Mouse (Mus musculus): ENCODE results near the gene Eif4e2. TPM values are rescaled to one million over a fixed set of nuclear protein-coding genes. Genes with fewer than 3 reads are reported as not detected.
A peak's percentile ranks its signal among the peaks of the same experiment; 100 is the strongest.

The Eif4e2 gene
- polyA plus RNA-seq (2012; rRNA removed) = 18.9 and 21.6 TPM in 2 replicates

DNA sequence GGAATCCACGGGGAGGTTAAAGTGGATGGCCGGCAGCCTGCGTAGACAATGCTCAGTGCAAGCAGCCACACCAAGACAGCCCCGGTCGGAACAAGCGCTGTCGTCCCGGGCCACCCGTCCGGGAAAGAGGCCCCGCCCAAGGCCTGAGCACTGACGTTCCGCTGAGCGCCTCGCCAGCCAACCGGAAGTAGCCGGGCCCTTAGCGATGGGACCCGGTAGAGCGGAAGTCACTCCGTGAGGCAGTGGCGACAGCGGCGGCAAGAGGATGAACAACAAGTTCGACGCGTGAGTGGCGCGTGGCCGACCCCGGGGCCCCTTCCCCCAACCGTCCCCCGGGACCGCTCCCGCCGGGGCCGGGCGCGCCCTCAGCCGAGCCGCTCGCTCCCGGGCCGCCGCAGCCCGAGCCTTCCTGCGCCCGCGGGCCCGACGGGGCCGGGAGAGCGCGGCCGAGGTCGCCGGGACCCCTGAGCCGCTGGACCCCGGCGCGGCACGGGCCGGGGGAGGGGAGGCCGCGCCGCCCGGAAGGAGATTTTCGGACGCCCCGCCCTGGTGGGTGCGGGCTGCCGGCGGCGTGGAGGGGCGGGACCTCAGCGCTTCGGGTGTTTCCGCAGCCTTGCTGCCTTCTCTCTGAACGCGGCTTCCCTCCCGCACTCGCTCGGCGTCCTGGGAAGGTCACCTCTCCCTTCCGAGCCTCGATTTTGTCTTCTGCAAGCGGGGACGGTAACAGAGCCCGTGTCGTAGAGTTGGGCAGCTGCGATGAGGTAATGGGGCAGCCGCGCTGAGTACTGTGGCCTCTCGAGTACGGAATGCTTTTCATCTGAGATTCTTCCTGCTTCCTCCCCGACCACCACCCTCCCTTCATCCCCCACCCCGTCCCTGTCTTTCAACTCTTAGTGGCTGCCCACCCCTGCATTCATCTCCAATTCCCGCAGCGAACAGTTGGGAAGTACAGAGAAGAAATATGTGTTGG lies at the start of gene Eif4e2:
TSS of gene Eif4e2 (plus strand) at position 180 of the 970 bp plus-strand sequence.
- under 1% methylated on average over 91 of the region's 99 CpGs for WGBS
- no peaks in the 10 kb centered on the region for H3K36me3 ChIP-seq (ENCODE audit: control insufficient read depth, insufficient read depth, low read length)
- peak; percentile 85 to 92 for DNase-seq (ENCODE audit: low read depth in 1 of 2, low spot score in 2 of 2)
- TF ChIP-seq POLR2A (IDR thresholded peaks at IDR 0.05; ENCODE audit: low read depth, low read length) (peak; percentile 58; the same call in 1 of the 2 replicates), CTCF (IDR thresholded peaks at IDR 0.05; ENCODE audit: extremely low read depth, insufficient read depth, insufficient read length, insufficient replicate concordance) (no peak)
- peak within 1 kb of the TSS; percentile 90 for H3K27ac ChIP-seq (ENCODE audit: insufficient read depth, low read length)
- peak within 1 kb of the TSS; percentile 71 for H3K4me3 ChIP-seq (ENCODE audit: extremely low read depth, insufficient read depth, insufficient read length)
- peaks cover 7% of the 10 kb centered on the region; the same call in 1 of the 2 replicates for H3K4me1 ChIP-seq (ENCODE audit: control insufficient read depth, insufficient read depth, insufficient read length)
- no peaks in the 10 kb centered on the region for H3K27me3 ChIP-seq (ENCODE audit: control insufficient read depth, insufficient read depth, low read length)

- H3K27me3 ChIP-seq (ENCODE audit: control insufficient read depth, insufficient read depth, low read length) = no peaks in the 10 kb centered on the region
- TF ChIP-seq POLR2A (IDR thresholded peaks at IDR 0.05; ENCODE audit: low read depth, low read length) = no peak
- no peak for TF ChIP-seq CTCF (IDR thresholded peaks at IDR 0.05; ENCODE audit: extremely low read depth, insufficient read depth, insufficient read length, insufficient replicate concordance)
- DNase-seq (ENCODE audit: low read depth in 1 of 2, low spot score in 2 of 2) = no peak
- no peak overlapping the region for H3K4me3 ChIP-seq (ENCODE audit: extremely low read depth, insufficient read depth, insufficient read length)
- no peaks in the 10 kb centered on the region for H3K4me1 ChIP-seq (ENCODE audit: control insufficient read depth, insufficient read depth, insufficient read length)
- WGBS = 48% methylated on average over 10 of the region's 11 CpGs
- H3K27ac ChIP-seq (ENCODE audit: insufficient read depth, low read length) = no peak overlapping the region
- H3K36me3 ChIP-seq (ENCODE audit: control insufficient read depth, insufficient read depth, low read length) = no peaks in the 10 kb centered on the region
Observed at GRCm38 (mm10) chr1:87164164-87164795, 49.4 kb upstream of the Eif4e2 start.

- no peaks in the 10 kb centered on the region for H3K36me3 ChIP-seq (ENCODE audit: control insufficient read depth, insufficient read depth, low read length)
- TF ChIP-seq CTCF (IDR thresholded peaks at IDR 0.05; ENCODE audit: extremely low read depth, insufficient read depth, insufficient read length, insufficient replicate concordance) (no peak), POLR2A (IDR thresholded peaks at IDR 0.05; ENCODE audit: low read depth, low read length) (no peak)
- 54% methylated on average over 9 of the region's 9 CpGs for WGBS
- no peak for DNase-seq (ENCODE audit: low read depth in 1 of 2, low spot score in 2 of 2)
- H3K27me3 ChIP-seq (ENCODE audit: control insufficient read depth, insufficient read depth, low read length) = no peaks in the 10 kb centered on the region
- H3K4me1 ChIP-seq (ENCODE audit: control insufficient read depth, insufficient read depth, insufficient read length) = no peaks in the 10 kb centered on the region
- H3K4me3 ChIP-seq (ENCODE audit: extremely low read depth, insufficient read depth, insufficient read length) = no peak overlapping the region
- H3K27ac ChIP-seq (ENCODE audit: insufficient read depth, low read length) = no peak overlapping the region
Observed at GRCm38 (mm10) chr1:87164796-87165184, 48.9 kb upstream of the Eif4e2 start.

DNA sequence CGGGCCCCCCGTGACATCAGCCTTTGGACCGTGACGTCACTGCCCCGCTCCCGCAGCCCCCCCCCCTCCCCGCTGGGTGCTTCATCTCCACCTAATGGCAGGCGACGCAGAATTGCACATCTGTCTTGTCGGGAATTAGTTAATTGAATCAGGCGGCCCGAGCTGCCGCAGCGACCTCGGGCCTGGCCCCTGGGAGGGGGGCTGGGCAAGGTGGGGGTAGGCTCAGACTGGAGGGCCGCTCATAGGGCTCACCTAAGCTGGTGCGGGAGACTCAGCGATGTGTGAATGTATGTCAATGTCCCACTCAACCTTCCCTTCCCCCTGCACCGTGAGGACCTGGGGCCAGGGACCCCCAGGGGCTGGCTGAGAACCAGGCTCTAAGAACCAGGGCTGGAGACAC lies 43.3 kb upstream of the Eif4e2 start:
- 19% methylated on average over 19 of the region's 19 CpGs for WGBS
- Histone ChIP-seq H3K4me1 (ENCODE audit: control insufficient read depth, insufficient read depth, insufficient read length) (no peaks in the 10 kb centered on the region), H3K36me3 (ENCODE audit: control insufficient read depth, insufficient read depth, low read length) (no peaks in the 10 kb centered on the region), H3K27me3 (ENCODE audit: control insufficient read depth, insufficient read depth, low read length) (peaks cover 6% of the 10 kb centered on the region; the same call in 1 of the 2 replicates), H3K4me3 (ENCODE audit: extremely low read depth, insufficient read depth, insufficient read length) (no peak overlapping the region), H3K27ac (ENCODE audit: insufficient read depth, low read length) (no peak overlapping the region)
- no peak for DNase-seq (ENCODE audit: low read depth in 1 of 2, low spot score in 2 of 2)
- TF ChIP-seq POLR2A (IDR thresholded peaks at IDR 0.05; ENCODE audit: low read depth, low read length) = no peak
- TF ChIP-seq CTCF (IDR thresholded peaks at IDR 0.05; ENCODE audit: extremely low read depth, insufficient read depth, insufficient read length, insufficient replicate concordance) = no peak

DNA sequence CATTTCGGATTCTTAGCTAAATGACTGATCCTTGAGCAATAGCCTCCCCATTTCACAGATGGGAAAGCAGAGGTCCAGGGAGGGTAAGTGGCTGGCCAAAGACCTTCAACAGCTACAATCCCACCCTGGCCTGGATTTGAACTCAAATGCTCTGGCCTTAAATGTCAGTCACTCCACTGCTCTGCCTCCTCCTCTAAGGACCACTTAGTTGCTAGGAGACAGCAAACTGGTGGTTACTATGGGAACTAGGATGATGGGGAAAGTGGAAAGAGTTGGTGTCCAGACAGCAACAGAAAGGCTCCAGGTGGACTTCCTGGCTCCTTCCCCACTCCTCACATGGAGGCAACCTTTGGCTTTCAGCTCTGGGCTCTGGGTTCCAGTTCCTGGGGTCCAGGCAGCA lies 42.4 kb upstream of the Eif4e2 start:
- Histone ChIP-seq H3K27ac (ENCODE audit: insufficient read depth, low read length) (no peak overlapping the region), H3K27me3 (ENCODE audit: control insufficient read depth, insufficient read depth, low read length) (peaks cover 6% of the 10 kb centered on the region; the same call in 1 of the 2 replicates), H3K4me3 (ENCODE audit: extremely low read depth, insufficient read depth, insufficient read length) (no peak overlapping the region), H3K4me1 (ENCODE audit: control insufficient read depth, insufficient read depth, insufficient read length) (no peaks in the 10 kb centered on the region), H3K36me3 (ENCODE audit: control insufficient read depth, insufficient read depth, low read length) (no peaks in the 10 kb centered on the region)
- 90% methylated on average over 1 of the region's 1 CpGs for WGBS
- no peak for DNase-seq (ENCODE audit: low read depth in 1 of 2, low spot score in 2 of 2)
- TF ChIP-seq POLR2A (IDR thresholded peaks at IDR 0.05; ENCODE audit: low read depth, low read length) (no peak), CTCF (IDR thresholded peaks at IDR 0.05; ENCODE audit: extremely low read depth, insufficient read depth, insufficient read length, insufficient replicate concordance) (no peak)

DNA sequence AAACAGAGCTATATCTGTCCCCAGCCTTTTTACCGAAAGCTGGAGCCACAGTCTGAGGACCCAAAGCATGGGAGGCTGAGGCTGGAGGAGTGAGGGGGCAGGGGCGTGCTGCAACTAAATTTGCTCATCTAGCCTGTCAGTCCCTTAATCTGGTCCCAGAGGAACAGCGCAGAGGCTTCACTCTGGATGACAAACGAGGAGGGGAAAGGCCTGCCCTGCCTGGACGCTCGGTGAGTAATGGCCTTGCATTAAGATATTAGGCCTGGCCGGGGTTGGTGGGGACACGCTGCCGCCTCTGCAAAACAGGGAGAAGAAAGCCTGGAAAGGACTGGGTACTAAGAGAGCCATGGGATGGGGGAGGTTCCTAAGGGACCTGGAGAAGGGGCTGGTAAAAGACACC lies 41.4 kb upstream of the Eif4e2 start:
- H3K4me3 ChIP-seq (ENCODE audit: extremely low read depth, insufficient read depth, insufficient read length) = no peak overlapping the region
- no peak for DNase-seq (ENCODE audit: low read depth in 1 of 2, low spot score in 2 of 2)
- WGBS = 70% methylated on average over 9 of the region's 9 CpGs
- H3K4me1 ChIP-seq (ENCODE audit: control insufficient read depth, insufficient read depth, insufficient read length) = no peaks in the 10 kb centered on the region
- H3K27ac ChIP-seq (ENCODE audit: insufficient read depth, low read length) = no peak overlapping the region
- no peak for TF ChIP-seq POLR2A (IDR thresholded peaks at IDR 0.05; ENCODE audit: low read depth, low read length)
- TF ChIP-seq CTCF (IDR thresholded peaks at IDR 0.05; ENCODE audit: extremely low read depth, insufficient read depth, insufficient read length, insufficient replicate concordance) = no peak
- H3K36me3 ChIP-seq (ENCODE audit: control insufficient read depth, insufficient read depth, low read length) = no peaks in the 10 kb centered on the region
- peaks cover 6% of the 10 kb centered on the region; the same call in 1 of the 2 replicates for H3K27me3 ChIP-seq (ENCODE audit: control insufficient read depth, insufficient read depth, low read length)
